Mouse (Mus musculus): ENCODE data around the gene Usp34.
"Not testable (repeated sequence)": the region's sequence is repeated elsewhere in the genome, so short reads cannot be mapped to it uniquely, and the experiment has no call there.

Usp34 gene

DNA sequence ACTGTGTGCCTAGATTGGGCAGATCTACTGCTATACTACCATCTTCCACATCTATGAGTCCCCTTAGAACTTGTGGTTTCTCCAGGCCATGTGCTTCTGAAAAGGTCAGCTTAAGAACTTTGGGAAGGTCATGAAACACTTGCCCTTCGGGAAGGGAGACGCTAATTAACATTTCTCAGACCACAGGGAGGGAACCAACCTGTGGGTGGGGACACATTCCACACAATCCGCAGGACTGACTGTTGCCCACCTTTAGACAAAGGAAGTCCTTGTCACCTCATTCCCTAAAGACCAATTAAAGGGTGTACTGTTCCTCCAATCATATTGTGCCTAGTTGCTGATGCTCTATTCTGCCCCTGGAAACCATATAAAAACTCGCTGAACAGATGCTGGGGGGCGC, 198.1 kb downstream of the Usp34 start:
- not testable (repeated sequence) for DNase-seq (ENCODE audit: low spot score)

GRCm38 (mm10) chr11:23514785-23515184, 208.1 kb downstream of the Usp34 start:
- not testable (repeated sequence) for DNase-seq (ENCODE audit: low spot score)

DNA sequence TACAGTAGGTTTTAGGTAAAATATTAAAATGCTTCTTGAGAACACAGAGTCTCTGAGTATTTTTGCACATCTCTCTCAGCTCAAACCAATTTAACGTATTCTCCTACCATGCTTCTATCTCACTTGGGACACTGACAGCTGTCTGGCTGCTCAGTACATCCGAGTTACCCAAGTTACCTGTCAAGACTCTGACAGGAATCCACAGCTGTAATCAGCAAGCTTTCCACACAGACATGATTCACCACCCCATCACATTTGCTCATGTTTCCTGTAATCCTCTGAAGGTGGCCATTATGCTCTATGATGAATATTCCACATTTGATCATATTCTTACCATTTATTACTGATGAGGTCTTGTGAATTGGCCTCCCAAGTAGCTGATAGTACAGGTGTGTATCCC, 208.6 kb downstream of the Usp34 start:
- no peak for DNase-seq (ENCODE audit: low spot score)

- DNase-seq (ENCODE audit: low spot score): no peak
Observed at GRCm38 (mm10) chr11:23518981-23519380, 212.3 kb downstream of the Usp34 start.

- DNase-seq (ENCODE audit: low spot score): peak; percentile 2
Observed at GRCm38 (mm10) chr11:23520473-23521205, 213.9 kb downstream of the Usp34 start, which contains the start of gene 1700093K21Rik. TSS of gene 1700093K21Rik (minus strand) at chr11:23521155.

DNA sequence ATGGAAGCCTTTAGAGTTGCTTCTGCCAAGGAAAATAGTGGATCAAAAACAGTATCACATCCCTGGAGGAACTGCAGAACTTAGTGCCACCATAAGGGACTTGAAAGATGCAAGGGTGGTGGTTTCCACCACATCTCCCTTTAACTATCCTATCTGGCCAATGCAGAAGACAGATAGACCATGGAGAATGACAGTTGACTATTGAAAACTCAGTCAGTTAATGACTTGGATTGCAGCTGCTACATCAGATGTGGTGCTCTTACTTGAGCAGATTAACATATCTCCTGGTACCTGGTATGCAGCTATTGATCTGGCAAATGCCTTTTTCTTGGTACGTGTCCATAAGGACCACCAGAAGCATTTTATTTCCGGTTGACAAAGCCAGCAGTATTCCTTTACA, 230.8 kb downstream of the Usp34 start:
- DNase-seq (ENCODE audit: low spot score): no peak

All from retina, embryonic 14.5 days (tissue).